Mouse (Mus musculus) thymus, postnatal 4 days (tissue): ENCODE results near the gene Kdr.

Experiments used
- DNase-seq: peaks from one replicate; pipeline ENCODE4 v3.0.0; 2021

Gene Kdr

DNA sequence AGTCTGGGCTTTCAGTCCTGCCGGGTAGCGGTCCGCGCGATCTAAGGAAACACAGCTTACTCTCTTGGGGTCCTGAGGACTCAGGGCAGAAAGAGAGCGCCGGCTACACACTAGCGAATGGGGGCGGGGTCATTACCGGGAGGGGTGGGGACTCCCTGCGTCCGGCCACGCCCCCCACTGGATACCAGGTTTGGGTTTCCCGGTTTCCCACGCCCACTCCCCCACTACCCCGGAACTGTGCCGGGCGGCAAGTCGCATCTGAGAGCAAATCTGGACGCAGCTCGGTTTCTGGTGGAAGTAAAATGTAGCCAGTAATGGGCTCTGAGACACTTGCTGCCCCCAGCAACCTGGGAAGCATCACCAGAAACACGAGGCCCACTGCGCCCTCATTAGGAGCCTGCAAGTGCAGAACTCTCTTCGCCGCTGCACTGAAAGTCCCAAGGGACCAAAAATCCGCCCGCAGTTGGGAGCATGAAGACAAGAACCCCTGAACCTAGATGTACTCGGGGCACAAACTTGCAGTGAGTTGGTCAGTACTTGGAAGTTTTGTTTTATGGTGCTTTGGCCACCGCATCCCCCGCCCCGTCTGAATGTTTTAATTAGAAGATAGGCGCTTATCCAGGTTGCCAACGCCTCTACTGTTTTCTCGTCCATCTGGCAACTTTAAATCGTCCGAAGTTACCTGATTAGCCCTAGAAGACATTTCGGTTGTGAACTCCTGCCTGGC lies at the start of gene Kdr:
Gene Kdr (minus strand): TSS at position 85 of the 727 bp plus-strand sequence.
- peak; percentile 69 for DNase-seq

DNA sequence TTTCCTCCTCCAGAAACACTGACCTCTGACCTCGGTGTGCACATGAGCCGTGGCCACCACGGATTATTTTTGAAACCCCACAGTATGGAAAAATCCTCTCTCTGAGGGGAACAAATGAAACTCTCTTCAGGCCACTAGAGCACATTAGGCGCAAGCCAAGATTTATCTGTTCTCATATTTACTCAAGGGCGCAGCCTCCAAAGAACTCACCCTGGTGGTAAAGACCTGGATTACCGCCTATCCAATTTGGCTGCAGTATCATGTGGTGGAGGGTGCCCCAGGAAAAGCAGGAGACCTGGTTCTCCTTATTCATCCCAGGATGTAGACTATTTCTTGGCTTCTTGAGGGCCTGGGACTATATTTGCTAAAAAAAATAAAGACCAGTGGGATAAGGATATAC lies 48.5 kb upstream of the Kdr start:
- DNase-seq, result no peak

DNA sequence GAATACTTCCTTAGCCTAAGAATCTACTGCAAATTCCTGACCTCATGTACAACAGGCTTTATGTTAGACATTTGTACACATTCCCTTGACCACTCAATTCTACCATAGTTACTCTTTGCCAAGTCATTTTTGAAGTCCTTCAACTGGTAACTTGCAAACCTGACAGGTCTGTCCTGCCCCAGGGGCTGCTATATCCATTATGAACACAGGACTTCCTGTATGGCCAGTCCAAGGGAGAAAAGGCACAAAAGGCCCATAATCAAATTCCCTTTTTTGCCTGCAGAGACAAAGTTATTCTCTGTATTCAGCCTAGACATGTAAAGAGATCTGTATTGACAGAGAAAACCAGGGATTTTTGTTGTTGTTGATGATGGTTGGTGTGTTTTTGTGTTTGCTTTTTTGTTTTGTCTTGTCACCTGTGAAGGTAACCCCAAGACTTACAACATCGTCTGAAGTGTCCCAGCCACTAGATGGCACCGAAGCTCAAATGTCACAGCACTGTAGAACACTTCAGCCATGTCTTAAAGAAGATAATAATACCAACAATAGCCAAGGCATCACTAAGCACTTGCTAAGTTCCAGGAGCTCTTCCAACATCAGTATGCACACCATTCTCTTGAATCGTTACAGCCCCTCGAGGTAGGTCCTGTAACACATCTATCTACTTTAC lies 47.9 kb upstream of the Kdr start:
- DNase-seq, result peak; percentile 57

DNA sequence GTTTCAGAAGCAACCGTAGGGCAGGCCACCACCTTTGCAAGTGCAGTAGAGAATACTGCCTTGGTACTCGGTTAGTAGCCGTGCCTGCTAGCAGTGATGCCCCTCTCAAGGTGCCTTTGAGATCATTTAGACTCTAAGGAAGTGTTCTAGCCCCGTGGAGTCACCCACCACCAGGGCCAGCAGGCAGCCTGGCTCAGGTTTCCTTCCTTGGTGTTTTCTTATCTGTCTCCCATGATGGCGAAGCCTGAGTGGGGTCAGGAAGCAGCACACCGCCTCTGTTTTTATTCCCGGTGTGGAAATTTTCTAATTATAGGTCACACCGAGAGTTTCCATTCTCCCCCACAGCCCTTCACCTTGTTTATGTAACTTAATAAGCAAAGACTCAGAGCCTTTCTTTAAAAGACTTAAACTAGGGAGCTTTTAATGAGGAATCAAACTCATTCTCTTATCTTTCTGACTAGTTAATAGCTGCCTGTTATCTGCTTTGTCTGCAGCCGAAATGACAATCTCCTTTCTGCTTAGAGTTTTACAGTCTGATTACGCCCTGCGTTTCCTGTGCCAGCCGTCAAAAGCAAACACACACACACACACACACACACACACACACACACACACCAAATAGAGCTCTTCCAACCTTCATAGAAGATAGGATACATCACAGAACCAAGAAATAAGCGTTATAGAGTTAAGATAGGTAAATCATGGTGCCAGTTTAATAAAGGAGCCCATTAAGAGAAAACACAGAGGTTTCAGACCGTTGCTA lies 44.9 kb upstream of the Kdr start:
- no peak for DNase-seq

DNA sequence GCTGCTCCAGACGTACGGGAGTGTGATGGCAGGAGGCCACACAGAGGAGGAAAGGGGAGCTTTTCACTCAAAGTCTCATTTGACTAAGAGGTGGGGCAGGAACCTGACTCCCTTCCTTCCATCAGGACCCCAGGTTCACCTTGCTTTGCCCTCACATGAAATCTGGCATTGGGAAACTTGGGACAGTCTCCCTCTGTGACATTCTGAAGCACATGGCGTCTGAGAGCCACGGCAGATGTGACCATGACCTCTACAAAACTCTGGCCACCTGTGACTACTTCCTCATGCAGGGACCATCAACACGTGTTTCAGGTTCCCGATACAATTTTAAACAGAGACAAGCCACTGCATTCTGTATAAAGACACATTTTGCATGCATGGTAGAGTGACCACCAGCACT lies 44.2 kb upstream of the Kdr start:
- no peak for DNase-seq

DNA sequence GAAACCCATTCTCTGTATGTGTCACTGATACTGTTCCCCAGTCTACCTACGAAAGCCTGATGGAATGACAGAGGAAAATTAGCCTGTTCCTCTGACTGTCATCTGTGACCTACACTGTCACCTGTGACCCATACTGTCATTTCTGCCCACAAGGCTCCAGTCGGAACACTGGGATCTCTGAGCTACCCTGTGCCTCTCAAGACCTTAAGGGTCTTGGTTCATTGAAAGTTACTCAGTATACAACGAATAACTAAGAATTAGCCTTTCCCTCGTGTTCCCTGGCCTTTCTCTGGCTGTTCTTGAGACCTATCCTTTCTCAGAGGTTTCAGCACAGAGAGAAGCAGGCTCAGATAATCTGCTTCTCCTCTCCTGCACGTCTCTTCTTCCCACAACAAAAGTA lies 40.1 kb upstream of the Kdr start:
- DNase-seq, result no peak

DNA sequence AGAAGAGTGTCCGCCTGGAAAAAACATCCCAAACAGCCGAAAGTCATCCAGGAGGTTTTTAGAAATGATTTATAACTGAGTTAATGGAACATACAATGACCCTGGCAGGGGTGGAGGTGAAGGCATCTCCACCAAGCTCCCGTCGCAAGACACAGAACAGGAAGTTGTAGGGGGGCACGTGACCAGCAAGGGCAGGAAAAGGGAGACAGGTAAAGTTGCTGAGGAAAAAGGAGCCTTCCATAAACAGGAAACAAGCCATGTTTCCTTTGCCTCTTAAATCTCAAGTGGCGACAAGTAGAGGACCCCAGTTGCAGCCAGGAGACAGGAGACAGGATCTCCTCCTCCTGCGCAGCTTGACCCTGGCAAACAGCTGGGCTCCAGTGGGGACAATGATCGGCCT lies 37.8 kb upstream of the Kdr start:
- no peak for DNase-seq

DNA sequence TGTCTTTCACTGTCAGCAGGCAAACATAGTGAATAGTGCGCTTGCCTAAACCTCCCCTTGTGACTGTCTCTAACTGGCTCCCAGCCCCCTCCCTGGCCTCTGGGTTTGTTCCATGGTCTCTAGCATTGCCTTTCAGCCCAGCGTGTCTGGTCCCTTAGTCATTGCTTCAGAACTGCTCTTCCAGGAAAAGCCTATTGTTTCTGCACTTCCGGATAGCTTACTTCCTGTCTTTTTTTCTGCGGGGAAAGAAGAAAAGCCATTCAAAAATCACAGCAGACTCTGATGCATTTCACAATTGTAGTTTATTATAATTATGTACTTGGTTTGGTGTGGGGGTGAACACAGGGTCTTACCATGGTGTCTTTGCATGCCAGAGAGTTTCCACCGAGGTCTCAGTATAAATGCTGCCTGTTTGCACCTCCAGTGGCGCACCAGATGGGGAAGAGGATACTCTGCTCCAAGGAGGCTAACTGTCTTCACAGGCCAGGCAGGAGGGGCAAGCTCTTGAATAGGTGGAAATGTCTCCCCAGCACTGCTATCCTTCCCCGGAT lies 35.7 kb upstream of the Kdr start:
- no peak for DNase-seq

DNA sequence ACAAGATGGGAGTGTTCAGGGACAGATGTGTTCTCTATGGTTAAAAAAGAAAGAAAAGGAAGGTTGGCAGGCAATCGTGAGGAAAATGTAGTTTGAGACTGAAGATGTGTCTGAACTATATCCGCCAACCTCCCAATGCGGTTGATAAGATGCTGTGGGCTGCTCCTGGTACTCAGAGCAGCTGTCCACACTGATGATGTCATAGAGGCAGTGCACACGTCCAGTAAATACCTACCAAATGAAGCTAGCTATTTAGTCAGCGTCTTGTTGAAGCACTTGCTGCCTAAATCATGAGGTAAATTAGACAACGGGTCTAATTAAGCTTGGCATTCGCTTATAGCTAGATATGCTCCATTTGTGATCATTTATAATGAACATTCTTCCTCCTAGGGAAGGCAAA lies 28.1 kb upstream of the Kdr start:
- DNase-seq, result no peak

DNA sequence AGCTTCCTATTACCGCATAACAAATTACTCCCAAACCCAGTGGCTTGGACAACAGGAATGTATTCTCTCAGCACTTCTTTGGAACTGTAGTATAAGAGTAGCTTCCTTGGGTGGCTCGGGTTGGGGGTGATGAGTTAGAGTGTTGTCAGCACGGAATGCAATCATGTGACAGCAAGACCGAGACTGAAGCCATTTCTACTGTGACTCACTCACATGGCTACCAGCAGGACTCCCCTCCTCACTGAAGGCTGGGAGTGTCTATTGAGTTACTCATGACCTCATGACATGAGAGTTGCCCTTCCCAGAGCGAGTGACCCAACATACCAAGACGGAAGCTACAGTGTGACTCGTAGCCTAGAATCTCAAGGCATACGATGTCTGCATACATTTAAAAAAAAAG lies 12.0 kb upstream of the Kdr start:
- no peak for DNase-seq

DNA sequence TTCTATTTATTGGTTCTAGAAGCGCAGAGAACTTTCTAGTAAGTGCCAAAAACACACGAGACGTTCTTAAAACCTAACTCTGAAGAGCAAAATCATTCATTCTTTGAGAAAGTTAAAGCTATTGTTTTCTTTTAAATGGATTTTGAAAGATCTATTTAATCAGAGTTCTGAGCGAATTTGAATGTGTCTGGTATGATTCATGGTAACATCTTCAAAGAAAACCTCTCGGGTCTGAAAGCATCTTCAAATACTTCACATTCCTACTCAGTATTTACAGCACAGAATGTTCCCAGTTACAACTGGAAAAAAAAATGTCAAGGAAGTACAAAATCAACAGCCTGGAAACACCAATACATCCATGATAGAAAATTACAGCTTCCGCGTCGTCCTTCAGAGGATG lies 9.3 kb upstream of the Kdr start:
- DNase-seq, result no peak

DNA sequence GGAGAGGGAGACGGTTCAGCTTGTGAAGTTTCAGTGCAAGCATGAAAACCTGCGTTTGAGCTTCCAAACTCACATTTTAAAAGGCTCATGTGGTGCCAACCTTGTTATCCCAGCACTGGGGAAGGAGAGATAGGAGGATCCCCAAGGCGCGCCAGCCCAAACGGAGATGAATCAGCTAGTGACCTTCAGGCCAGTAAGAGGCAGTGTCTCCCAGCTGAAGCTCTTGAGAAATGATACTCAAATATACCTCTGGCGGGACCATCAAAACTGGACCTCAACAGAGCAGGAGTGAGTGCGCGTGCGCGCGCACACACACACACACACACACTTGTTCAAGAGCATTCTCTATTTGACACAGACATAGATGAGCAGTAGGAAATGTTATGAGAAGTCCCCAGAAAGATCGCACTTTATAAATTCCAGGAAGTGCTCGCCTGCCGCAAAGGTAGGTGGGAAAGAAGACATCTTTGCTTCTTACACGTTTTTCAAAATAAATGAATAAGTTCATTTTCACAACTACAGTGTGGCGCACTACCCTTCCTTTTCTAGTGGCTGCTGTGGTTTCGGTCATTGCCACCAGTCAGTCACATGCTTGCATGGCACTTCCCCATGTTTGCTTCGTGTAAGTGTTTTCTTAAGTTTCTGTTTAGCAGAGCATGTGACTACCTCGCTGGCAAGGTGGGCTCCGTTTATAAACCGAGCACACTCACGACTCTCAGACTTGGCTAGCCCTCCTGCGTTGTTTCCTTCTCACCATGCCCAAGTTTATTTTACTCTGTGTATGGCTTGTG lies 2.5 kb upstream of the Kdr start:
- DNase-seq, result no peak

DNA sequence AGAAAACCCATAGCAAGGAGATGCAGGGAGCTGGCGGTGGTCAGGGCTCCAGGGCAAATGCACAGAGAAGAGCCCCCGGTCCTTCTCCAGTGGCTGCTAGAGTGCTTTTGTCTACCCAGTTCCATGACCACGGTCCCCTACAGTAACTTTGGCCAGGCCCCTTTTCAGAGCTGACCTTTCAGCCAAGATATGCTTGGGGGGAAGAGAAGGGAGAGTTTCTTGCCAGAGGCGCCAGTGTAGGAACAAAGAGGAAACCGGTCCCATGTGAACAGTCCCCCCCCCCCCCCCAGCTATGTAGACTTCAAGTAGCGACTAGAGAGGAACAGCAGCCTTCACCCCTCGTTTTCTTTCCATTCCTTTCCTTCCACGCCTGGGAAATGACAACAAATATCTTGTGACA lies 850 bp upstream of the Kdr start:
- DNase-seq, result no peak

DNA sequence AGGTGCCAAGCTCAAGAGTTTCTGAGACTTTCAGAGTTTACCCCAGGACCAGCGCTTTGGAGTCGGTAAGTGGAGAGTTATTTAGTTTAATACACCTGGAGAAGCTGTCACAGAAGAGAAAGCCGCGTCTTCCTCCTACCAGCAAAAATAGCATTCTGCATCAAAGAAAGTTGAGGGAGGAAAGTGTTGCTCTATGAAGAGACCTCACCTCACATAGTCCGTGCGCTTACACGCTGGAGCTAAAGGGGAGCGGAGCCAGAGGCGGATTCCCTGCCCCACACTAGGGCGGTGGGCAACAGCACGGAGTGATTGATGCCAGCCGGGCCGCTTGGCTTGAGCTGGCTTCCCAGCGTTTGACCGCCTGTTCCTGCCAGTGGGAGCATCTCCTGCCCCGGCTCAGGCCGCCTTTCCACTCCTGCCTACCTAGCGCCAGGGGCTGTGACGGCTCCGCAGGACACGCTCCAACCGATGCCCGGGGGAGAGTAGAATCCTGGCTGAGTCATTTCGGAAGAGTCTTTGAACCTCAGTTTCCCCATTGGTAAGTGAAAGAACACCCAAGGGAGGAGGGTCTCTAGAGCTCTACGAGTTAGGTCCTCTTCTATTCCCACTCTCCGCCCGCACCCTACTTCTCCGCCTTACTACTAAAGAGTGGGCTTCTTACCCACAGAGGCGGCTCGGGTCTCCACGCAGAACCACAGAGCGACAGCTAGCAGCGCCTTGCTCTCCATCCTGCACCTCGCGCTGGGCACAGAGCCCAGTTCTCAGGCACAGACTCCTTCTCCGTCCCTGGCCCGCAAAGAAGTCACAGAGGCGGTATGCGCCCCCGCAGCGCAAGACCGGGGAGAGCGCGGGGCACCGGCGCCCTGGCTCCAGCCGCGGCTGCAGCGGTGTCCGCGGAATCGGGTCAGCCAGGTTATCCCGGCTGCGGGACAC lies 551 bp downstream of the Kdr start:
- DNase-seq, result peak; percentile 20

DNA sequence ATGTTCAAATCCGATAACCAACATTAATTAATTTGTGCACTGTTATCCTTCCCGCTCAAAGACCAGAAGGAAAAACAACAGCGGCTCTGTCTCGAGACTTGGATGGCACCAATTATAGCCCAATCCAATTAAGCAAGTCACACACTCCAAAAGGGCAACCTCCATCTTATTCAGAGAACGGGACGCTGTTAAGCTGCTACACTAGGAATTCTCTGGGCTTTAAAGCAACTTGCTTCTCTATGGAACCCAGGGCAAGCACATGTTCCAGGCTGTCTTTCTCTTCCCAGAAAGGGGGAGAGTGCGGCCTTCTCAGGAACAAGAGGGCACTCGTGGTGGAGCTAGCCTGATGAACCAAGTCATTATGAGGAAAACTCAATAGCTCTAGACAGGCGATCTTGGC lies 1.6 kb downstream of the Kdr start:
- DNase-seq, result no peak

DNA sequence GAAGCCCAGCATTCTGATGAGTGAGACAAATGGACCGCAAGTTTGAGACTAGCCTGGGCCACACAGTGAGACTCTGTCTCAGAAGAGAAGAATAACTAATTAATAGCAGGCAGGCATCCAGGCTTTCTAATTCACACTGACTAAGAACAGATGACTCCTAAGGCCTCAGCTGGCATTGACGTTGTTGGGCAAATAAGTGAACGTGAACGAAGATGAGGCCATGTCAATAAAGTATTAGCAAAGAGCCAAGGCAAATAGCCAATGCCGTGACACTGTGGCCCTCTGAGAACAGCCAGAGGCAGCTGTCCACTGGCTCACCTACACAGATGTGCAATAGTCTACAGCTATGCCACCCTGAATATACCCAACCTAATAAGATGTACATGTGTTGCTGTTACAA lies 2.9 kb downstream of the Kdr start:
- no peak for DNase-seq

DNA sequence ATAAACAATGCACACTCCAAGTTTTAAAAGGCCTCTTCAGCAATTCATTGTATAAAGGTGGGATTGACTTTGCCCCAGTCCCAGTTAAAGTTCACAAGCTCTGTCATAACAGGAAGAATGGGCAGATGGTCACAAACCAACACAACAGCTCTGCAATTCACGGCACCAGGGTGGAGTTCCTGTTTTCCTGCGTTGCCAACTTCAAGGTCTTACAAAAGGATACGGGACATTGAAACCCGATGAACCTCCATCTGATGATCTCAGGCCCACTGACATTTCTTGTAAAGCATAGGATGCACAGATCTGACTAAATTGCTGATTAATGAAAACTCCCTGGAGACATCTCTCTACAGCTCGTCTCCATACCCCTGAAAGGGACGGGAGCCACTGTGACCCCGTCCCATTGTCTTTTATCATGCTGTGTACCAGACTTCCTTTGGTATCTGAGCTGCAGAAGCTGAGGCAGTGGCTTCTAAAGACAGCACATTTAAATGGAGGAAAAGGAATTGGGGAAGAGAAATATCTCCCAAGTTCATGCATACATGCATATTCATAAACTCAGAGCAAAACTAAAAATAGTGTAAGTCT lies 3.6 kb downstream of the Kdr start:
- no peak for DNase-seq

DNA sequence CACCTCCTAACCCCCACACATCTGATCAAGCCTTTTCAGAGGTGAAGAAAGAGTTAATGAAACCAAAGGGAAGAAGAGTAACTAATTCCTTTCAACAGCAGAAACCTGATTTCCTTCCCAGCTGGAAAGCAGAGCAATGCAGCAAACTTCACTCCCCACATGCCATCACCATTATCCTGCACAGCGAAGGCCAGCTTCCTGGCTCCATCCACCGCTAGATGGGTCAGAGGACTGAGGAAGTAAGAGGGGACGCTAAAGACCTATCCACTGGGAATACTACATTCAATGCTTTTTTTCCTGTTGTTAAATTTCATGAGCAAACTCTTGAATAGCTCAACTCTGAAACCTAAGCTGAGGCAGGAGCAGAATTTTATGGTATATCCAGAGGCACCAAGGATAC lies 8.4 kb downstream of the Kdr start:
- no peak for DNase-seq

DNA sequence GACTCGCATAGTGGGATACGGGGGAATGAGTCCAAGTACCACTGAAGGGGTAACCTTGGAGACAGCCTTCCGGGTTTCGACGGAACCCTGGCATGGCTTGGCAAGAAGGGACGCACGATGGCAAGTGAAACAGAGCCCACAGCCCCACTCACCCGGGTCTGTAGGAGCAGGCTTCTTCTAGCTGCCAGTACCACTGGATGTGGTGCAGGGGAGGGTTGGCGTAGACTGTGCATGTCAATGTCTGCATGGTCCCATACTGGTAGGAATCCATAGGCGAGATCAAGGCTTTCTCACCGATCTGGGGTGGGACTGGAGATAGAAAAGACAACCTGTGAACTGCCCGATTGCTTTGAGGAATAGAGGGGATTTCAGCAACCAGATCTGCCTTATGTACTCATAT lies 15.7 kb downstream of the Kdr start:
- DNase-seq, result no peak

DNA sequence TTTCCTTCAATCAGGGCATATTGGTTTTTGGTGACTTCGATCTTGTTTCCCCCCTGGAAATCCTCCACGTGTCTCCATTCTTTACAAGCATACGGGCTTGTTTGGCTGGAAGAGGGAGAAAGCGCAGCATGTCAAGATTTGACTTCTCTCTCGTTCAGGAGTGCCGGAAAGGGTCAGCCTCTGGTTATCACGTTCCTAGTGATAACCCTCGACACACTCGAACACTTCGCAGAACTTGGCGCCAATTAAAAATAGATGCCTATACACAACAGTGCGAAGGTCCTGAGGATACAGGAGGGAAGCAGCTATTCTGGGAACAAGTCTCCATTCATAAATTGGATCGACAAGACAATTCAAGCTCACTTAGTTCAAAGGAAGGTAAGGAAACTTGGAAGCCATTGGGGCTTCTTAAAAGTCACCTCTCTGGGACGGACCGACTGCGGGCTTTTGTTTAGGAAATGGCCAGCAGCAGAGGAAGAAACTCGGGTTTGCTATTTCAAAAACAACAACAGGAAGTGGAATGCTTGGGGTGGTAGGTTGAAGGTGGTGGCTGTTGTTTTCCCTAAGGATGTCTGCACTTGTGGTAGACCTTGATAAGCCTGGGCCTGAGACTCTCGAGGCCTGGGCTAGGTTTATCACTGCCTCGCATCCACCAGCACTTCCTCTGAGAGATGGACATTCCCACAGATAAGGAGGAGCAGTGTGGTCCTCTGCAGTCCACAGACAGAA lies 16.4 kb downstream of the Kdr start:
- no peak for DNase-seq

DNA sequence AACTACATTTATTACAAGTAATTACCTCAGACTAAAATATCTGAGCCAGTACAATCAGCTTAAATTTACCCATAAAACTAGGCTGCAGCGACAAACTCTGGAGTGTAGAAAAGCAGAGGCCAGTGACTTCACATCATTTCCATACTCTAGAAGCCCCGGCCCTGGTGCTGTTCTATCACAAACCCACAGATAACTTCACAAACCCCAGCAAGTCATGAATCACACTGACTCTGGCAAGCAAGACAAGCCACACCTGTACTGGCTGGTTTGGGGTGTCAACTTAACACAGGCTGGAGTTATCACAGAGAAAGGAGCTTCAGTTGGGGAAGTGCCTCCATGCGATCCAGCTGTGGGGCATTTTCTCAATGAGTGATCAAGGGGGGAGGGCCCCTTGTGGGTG lies 18.4 kb downstream of the Kdr start:
- DNase-seq, result no peak
